Mouse (Mus musculus): Measurements from ENCODE around the gene Tbc1d2. TPM values are rescaled to one million over a fixed set of nuclear protein-coding genes. Genes with fewer than 3 reads are reported as not detected.

The Tbc1d2 gene
- polyA plus RNA-seq, 1 experiment from 2014 or later, result 1.8 TPM

DNA sequence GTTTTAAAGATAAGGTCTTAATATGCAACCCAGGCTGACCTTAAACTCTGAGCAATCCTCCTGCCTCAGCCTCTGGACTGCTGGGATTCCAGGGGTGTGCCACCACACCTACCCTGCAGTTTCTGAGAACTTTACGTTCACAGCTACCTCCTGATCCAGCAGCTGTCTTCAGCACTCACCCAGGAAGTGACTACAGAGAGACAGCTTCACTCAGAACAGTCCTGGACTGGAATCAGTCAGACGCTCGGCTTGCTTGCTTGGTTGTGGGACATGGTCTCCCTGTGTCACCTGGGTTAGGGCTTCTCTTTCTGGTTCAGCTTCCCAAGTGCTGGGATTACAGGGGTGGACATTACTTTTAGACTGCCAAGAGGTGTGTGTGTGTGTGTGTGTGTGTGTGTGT is 93.1 kb downstream of the Tbc1d2 start:
- Histone ChIP-seq H3K27ac (replicated peaks; ENCODE audit: low read depth, low read length) (no peak overlapping the region), H3K4me3 (ENCODE audit: low read depth, low read length) (no peak overlapping the region), H3K4me2 (ENCODE audit: low read depth, low read length) (no peak overlapping the region)

DNA sequence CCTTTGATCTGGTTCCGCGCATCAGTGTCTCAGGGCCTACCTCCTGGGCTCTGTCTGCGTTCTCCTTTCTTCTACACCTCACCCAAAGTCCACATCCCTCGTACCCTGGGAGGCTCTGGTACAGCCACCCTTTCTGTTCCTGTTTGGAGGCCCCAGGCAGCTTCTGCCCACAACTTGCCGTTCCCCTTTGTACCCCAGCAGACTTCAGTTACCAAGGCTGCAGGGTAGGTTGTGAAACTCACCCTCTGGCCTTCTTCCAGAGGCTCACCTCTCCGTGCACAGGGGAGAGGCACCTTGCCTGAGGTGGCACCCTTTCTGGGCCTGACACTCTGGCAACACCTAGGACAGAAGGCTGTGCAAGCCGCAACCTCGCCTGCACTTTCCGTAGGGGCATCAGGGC is 94.2 kb downstream of the Tbc1d2 start:
- WGBS, result 79% methylated on average over 9 of the region's 9 CpGs
- H3K4me2 ChIP-seq (ENCODE audit: low read depth, low read length), result no peak overlapping the region
- DNase-seq (ENCODE audit: low spot score), result no peak
- no peak overlapping the region for H3K4me3 ChIP-seq (ENCODE audit: low read depth, low read length)
- no peak overlapping the region for H3K9ac ChIP-seq (ENCODE audit: low read depth, low read length)
- H3K27me3 ChIP-seq (replicated peaks; ENCODE audit: control insufficient read depth, insufficient read depth, low read length), result no peaks in the 10 kb centered on the region
- H3K27ac ChIP-seq (replicated peaks; ENCODE audit: low read depth, low read length), result no peak overlapping the region
- H3K4me1 ChIP-seq (ENCODE audit: control insufficient read depth, insufficient read depth, low read length), result no peaks in the 10 kb centered on the region
- no peaks in the 10 kb centered on the region for H3K36me3 ChIP-seq (ENCODE audit: control insufficient read depth, insufficient read depth, low read length)
- ATAC-seq (ENCODE audit: low read depth), result no peak; the same call in 1 of the 2 replicates
- H3K9me3 ChIP-seq (ENCODE audit: control insufficient read depth, low read length), result no peaks in the 10 kb centered on the region

More for the DNA sequence above, 93.1 kb downstream of the Tbc1d2 start:
- H3K9ac ChIP-seq (ENCODE audit: low read depth, low read length), result no peak overlapping the region
- ATAC-seq (ENCODE audit: low read depth) (no peak), DNase-seq (ENCODE audit: low spot score) (no peak)
- no peaks in the 10 kb centered on the region for H3K36me3 ChIP-seq (ENCODE audit: control insufficient read depth, insufficient read depth, low read length)
- 72% methylated on average over 3 of the region's 3 CpGs for WGBS
- no peaks in the 10 kb centered on the region for H3K4me1 ChIP-seq (ENCODE audit: control insufficient read depth, insufficient read depth, low read length)
- no peaks in the 10 kb centered on the region for H3K9me3 ChIP-seq (ENCODE audit: control insufficient read depth, low read length)
- H3K27me3 ChIP-seq (replicated peaks; ENCODE audit: control insufficient read depth, insufficient read depth, low read length), result no peaks in the 10 kb centered on the region

Other genes starting within 250 kb of the Tbc1d2 start
- gene Hemgn, start 236.7 kb downstream of the Tbc1d2 start, polyA plus RNA-seq (2014; fragmentation: Nextera tagmentation; extraction: Ambion mirVana), result 0.47 and 0.51 TPM in 2 replicates
- gene Anp32b, start 199.3 kb downstream of the Tbc1d2 start, polyA plus RNA-seq (2014; fragmentation: Nextera tagmentation; extraction: Ambion mirVana), result 238 and 251 TPM in 2 replicates
- 75.3 and 79.9 TPM in 2 replicates for gene Nans, start 161.0 kb downstream of the Tbc1d2 start, polyA plus RNA-seq (2014; fragmentation: Nextera tagmentation; extraction: Ambion mirVana)
- 2.9 and 4.0 TPM in 2 replicates for gene Trim14, start 114.1 kb downstream of the Tbc1d2 start, polyA plus RNA-seq (2014; fragmentation: Nextera tagmentation; extraction: Ambion mirVana)
- 4.0 and 5.0 TPM in 2 replicates for gene Coro2a, start 48.0 kb downstream of the Tbc1d2 start, polyA plus RNA-seq (2014; fragmentation: Nextera tagmentation; extraction: Ambion mirVana)